Mouse (Mus musculus) C2C12 (cell line): ENCODE measurements around the gene Nlrc4. TPM values are rescaled to one million over a fixed set of nuclear protein-coding genes. Genes with fewer than 3 reads are reported as not detected.

Source experiments
- H3K27me3 ChIP-seq: one replicate; pipeline ENCODE4 v1.6.1; 2011; ENCODE audit not compliant: control insufficient read depth, insufficient read depth, insufficient read length
- H3K36me3 ChIP-seq: one replicate; pipeline ENCODE4 v1.6.1; 2011; ENCODE audit not compliant: control insufficient read depth, insufficient read depth
- H3K4me3 ChIP-seq: one replicate; pipeline ENCODE4 v1.5.1; 2011; ENCODE audit warnings: mild to moderate bottlenecking, control low read depth; ENCODE audit not compliant: poor library complexity, insufficient read depth, severe bottlenecking
- H3K79me2 ChIP-seq: one replicate; pipeline ENCODE4 v1.6.1; 2011; ENCODE audit not compliant: control insufficient read depth, insufficient read depth
- H3K79me3 ChIP-seq: one replicate; pipeline ENCODE4 v1.6.1; 2011; ENCODE audit warnings: low read depth, control low read depth
- H3ac ChIP-seq: one replicate; pipeline ENCODE3; 2011; ENCODE audit warnings: low read depth; ENCODE audit not compliant: control insufficient read depth, insufficient read length
- CEBPB ChIP-seq: IDR thresholded peaks from one replicate; pipeline ENCODE4 v1.6.1; 2011; ENCODE audit warnings: low read depth, mild to moderate bottlenecking, control low read depth, moderate library complexity
- CTCF ChIP-seq: IDR thresholded peaks from one replicate; pipeline ENCODE4 v1.5.1; 2011; ENCODE audit not compliant: control insufficient read depth, insufficient read depth, insufficient read length
- FOSL1 ChIP-seq: IDR thresholded peaks from one replicate; pipeline ENCODE4 v1.8.0; 2011; ENCODE audit warnings: mild to moderate bottlenecking, low read length; ENCODE audit not compliant: poor library complexity, insufficient read depth, severe bottlenecking
- MAX ChIP-seq: IDR thresholded peaks from one replicate; pipeline ENCODE4 v1.6.1; 2011; ENCODE audit warnings: mild to moderate bottlenecking, control low read depth
- MYOD1 ChIP-seq: IDR thresholded peaks from one replicate; pipeline ENCODE4 v1.6.1; 2011; ENCODE audit warnings: low read depth; ENCODE audit not compliant: control insufficient read depth, insufficient read length
- MYOG ChIP-seq: IDR thresholded peaks from one replicate; pipeline ENCODE4 v1.6.1; 2011; ENCODE audit not compliant: control insufficient read depth, insufficient read length; ENCODE audit errors: extremely low read depth
- USF1 ChIP-seq: IDR thresholded peaks from one replicate; pipeline ENCODE4 v1.6.1; 2011; ENCODE audit warnings: low read depth, mild to moderate bottlenecking, control low read depth, moderate library complexity
- polyA plus RNA-seq: library from polyadenylated mRNA; unstranded; fragments of >200 nt; fragmentation: generic; extraction: Trizol; gene quantifications from one replicate; pipeline ENCODE4 v1.2.1, GENCODE M21; 2012; ENCODE audit warnings: missing spikeins

Gene Nlrc4
- polyA plus RNA-seq, 1 experiment, result 0.01 TPM

- Histone ChIP-seq H3K79me2 (no peaks in the 10 kb centered on the region), H3K36me3 (peaks cover 58% of the 10 kb centered on the region), H3K4me3 (no peak overlapping the region), H3K27me3 (no peaks in the 10 kb centered on the region), H3ac (no peak overlapping the region), H3K79me3 (no peaks in the 10 kb centered on the region)
- TF ChIP-seq USF1 (no peak), FOSL1 (no peak), MYOD1 (no peak), MYOG (no peak), MAX (no peak), CEBPB (no peak), CTCF (no peak)
These were observed 38.3 kb downstream of the Nlrc4 start for GRCm38 (mm10) chr17:74420656-74421055.

- Histone ChIP-seq H3ac (no peak overlapping the region), H3K4me3 (no peak overlapping the region), H3K36me3 (peaks cover 52% of the 10 kb centered on the region), H3K79me3 (no peaks in the 10 kb centered on the region), H3K27me3 (no peaks in the 10 kb centered on the region), H3K79me2 (no peaks in the 10 kb centered on the region)
- TF ChIP-seq CTCF (no peak), FOSL1 (no peak), MYOG (no peak)
These were observed 40.8 kb downstream of the Nlrc4 start for GRCm38 (mm10) chr17:74418171-74418570.

GRCm38 (mm10) chr17:74416841-74417360 is 42.0 kb downstream of the Nlrc4 start:
- H3ac ChIP-seq, result no peak overlapping the region
- no peaks in the 10 kb centered on the region for H3K27me3 ChIP-seq
- no peaks in the 10 kb centered on the region for H3K79me3 ChIP-seq
- no peak overlapping the region for H3K4me3 ChIP-seq
- peaks cover 56% of the 10 kb centered on the region for H3K36me3 ChIP-seq
- H3K79me2 ChIP-seq, result no peaks in the 10 kb centered on the region
- TF ChIP-seq CTCF (no peak), MYOD1 (no peak), MYOG (no peak), MAX (no peak), USF1 (no peak), CEBPB (no peak), FOSL1 (no peak)

DNA sequence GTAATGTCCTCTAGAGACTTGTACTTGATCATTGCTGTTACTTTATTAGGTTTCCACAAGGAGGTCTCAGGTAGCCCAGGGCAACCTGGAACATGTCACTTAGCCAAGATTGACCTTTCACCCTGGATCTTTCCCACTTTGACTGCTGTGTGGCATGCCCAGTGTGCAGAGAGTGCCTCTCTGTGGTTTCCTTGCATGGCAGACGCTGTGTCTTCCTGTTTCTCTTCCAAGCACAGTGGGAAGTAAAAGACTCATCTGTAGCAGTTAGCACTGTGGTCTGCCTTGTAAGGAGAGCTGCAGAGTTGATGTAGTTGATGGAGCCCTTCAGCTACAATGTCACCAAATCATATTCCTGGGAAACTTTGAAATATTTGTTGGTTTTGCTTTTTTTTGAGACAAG is 44.3 kb downstream of the Nlrc4 start:
- H3K27me3 ChIP-seq, result no peaks in the 10 kb centered on the region
- no peaks in the 10 kb centered on the region for H3K79me3 ChIP-seq
- H3K36me3 ChIP-seq, result peaks cover 61% of the 10 kb centered on the region
- no peak for TF ChIP-seq MYOD1
- no peak for TF ChIP-seq CTCF
- TF ChIP-seq USF1, result no peak
- no peak for TF ChIP-seq MYOG
- no peak for TF ChIP-seq MAX
- no peak for TF ChIP-seq CEBPB
- TF ChIP-seq FOSL1, result no peak
- no peak overlapping the region for H3K4me3 ChIP-seq
- no peaks in the 10 kb centered on the region for H3K79me2 ChIP-seq
- no peak overlapping the region for H3ac ChIP-seq

GRCm38 (mm10) chr17:74413324-74413723 is 45.6 kb downstream of the Nlrc4 start:
- H3ac ChIP-seq, result no peak overlapping the region
- H3K36me3 ChIP-seq, result peaks cover 67% of the 10 kb centered on the region

GRCm38 (mm10) chr17:74409722-74410121 is 49.2 kb downstream of the Nlrc4 start:
- Histone ChIP-seq H3K79me3 (no peaks in the 10 kb centered on the region), H3ac (no peak overlapping the region), H3K79me2 (no peaks in the 10 kb centered on the region), H3K36me3 (peaks cover 62% of the 10 kb centered on the region), H3K4me3 (no peak overlapping the region), H3K27me3 (no peaks in the 10 kb centered on the region)
- no peak for TF ChIP-seq FOSL1
- no peak for TF ChIP-seq MYOG

More at GRCm38 (mm10) chr17:74413324-74413723, 45.6 kb downstream of the Nlrc4 start:
- Histone ChIP-seq H3K79me3 (no peaks in the 10 kb centered on the region), H3K4me3 (no peak overlapping the region), H3K79me2 (no peaks in the 10 kb centered on the region), H3K27me3 (no peaks in the 10 kb centered on the region)
- TF ChIP-seq USF1, result peak; percentile 76
- TF ChIP-seq MAX, result no peak
